Mouse (Mus musculus) embryo, embryonic 11.5 days (tissue): ENCODE measurements around the gene Ppp1r14d.

Experiments used
- DNase-seq: peaks from one replicate; pipeline ENCODE4 v3.0.0-alpha.2; 2012; ENCODE audit warnings: low read depth, low spot score

Gene Ppp1r14d

GRCm38 (mm10) chr2:119237210-119237870 lies 7.6 kb upstream of the Ppp1r14d start, which contains the start of gene Spint1:
Gene Spint1 (plus strand): TSS chr2:119237362.
- no peak for DNase-seq

- no peak for DNase-seq
Measured at GRCm38 (mm10) chr2:119236682-119237209, 7.0 kb upstream of the Ppp1r14d start.

- no peak for DNase-seq
Measured at GRCm38 (mm10) chr2:119209176-119209507, 20.6 kb downstream of the Ppp1r14d start.

GRCm38 (mm10) chr2:119208344-119209175 lies 21.1 kb downstream of the Ppp1r14d start, which contains the start of the genes Zfyve19 and Dnajc17:
Gene Zfyve19 (plus strand): TSS chr2:119208617.
Gene Dnajc17 (minus strand): TSS chr2:119208795.
- peak; percentile 91 for DNase-seq

GRCm38 (mm10) chr2:119207961-119208343 lies 21.8 kb downstream of the Ppp1r14d start:
- DNase-seq = no peak

- no peak for DNase-seq
Measured at GRCm38 (mm10) chr2:119203871-119204460, 25.7 kb downstream of the Ppp1r14d start.

- DNase-seq = no peak
Measured at GRCm38 (mm10) chr2:119202914-119203453, 26.7 kb downstream of the Ppp1r14d start.

GRCm38 (mm10) chr2:119198934-119199333 lies 30.8 kb downstream of the Ppp1r14d start:
- DNase-seq = no peak

- DNase-seq = no peak
Measured at GRCm38 (mm10) chr2:119198049-119198448, 31.7 kb downstream of the Ppp1r14d start.

GRCm38 (mm10) chr2:119197493-119197892 lies 32.2 kb downstream of the Ppp1r14d start:
- DNase-seq = no peak

- DNase-seq = no peak
Measured at GRCm38 (mm10) chr2:119196316-119197108, 33.2 kb downstream of the Ppp1r14d start.

- DNase-seq = no peak
Measured at GRCm38 (mm10) chr2:119194140-119194539, 35.6 kb downstream of the Ppp1r14d start.

GRCm38 (mm10) chr2:119190969-119191368 lies 38.7 kb downstream of the Ppp1r14d start:
- DNase-seq = no peak

GRCm38 (mm10) chr2:119189029-119189710 lies 40.5 kb downstream of the Ppp1r14d start:
- DNase-seq = peak; percentile 54

- no peak for DNase-seq
Measured at GRCm38 (mm10) chr2:119182914-119183313, 46.8 kb downstream of the Ppp1r14d start.

GRCm38 (mm10) chr2:119177384-119177939 lies 52.2 kb downstream of the Ppp1r14d start:
- no peak for DNase-seq

GRCm38 (mm10) chr2:119176761-119177160 lies 52.9 kb downstream of the Ppp1r14d start:
- no peak for DNase-seq

- DNase-seq = no peak
Measured at GRCm38 (mm10) chr2:119175614-119176013, 54.1 kb downstream of the Ppp1r14d start.

- DNase-seq = no peak
Measured at GRCm38 (mm10) chr2:119174866-119175265, 54.8 kb downstream of the Ppp1r14d start.

GRCm38 (mm10) chr2:119173991-119174651 lies 55.6 kb downstream of the Ppp1r14d start, which contains the start of gene Gm14137:
Gene Gm14137 (plus strand): TSS chr2:119174509.
- no peak for DNase-seq
